Mouse (Mus musculus) olfactory bulb, adult 2 months (tissue): ENCODE results near the gene Aco1.

Source experiments
- CTCF ChIP-seq: fragments of 200-500 bp; IDR thresholded peaks from 2 replicates; pipeline ENCODE4 v1.5.1; 2012; ENCODE audit warnings: low read depth, mild to moderate bottlenecking, low read length, moderate library complexity; ENCODE audit not compliant: insufficient read depth
- POLR2A ChIP-seq: fragments of 200-500 bp; IDR thresholded peaks from 2 replicates; pipeline ENCODE4 v1.6.1; 2012; ENCODE audit warnings: mild to moderate bottlenecking, low read depth, low read length, moderate library complexity; ENCODE audit not compliant: insufficient read depth

DNA sequence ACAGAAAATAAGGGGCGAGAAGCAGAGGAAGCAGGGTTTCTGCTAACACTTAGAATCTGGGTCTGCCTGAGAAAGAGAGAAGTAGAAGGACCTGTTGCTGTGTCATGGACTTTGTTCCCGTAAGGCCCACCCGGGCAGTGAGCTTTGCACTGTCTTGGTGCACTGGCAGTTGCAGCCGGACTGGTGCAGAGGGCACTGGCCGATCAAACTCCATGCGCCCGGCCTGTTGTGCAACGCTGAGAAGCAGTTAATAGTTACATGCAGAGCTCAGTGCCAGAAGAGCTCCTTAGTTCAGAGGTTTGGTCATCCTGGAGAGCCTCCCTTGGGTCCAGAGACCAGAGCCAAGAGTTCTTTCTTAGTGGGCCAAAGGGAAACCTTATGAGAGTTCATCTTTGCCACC is 38.8 kb downstream of the Aco1 start:
- no peak for TF ChIP-seq CTCF
- TF ChIP-seq POLR2A = no peak
